Mouse (Mus musculus) cerebellum, adult 2 months (tissue): Measurements from ENCODE around the gene Micall1.

Experiments used
- CTCF ChIP-seq: fragments of 200-500 bp; IDR thresholded peaks from 2 replicates; pipeline ENCODE4 v1.5.1; 2011; ENCODE audit warnings: low read depth, mild to moderate bottlenecking, control low read depth, low read length, moderate library complexity, borderline replicate concordance; ENCODE audit not compliant: insufficient read depth
- POLR2A ChIP-seq: fragments of 200-500 bp; IDR thresholded peaks from 2 replicates; pipeline ENCODE4 v1.6.1; 2011; ENCODE audit warnings: low read length, control low read depth, borderline replicate concordance; ENCODE audit not compliant: insufficient read depth

DNA sequence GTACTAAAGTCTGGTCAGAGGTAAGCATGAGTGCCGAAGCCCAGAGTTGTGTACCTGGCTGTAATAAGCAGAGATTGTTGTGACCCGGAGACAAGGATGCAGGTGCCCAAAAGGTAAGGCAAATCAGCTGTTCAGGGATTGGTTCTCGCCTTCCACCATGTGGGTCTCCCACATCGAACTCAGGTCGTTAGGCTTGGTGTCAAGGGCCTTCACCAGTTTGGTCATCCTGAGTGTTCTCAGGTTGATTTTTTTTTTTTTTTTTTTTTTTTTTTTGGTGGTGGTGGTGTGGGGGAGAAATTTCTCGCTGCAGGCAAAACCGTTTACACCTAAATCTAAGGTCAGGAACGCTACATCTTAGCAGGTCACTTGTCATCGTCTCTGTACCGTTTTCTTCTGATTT, 34.3 kb upstream of the Micall1 start:
- TF ChIP-seq CTCF (no peak), POLR2A (no peak)
